Mouse (Mus musculus) embryonic facial prominence, embryonic 12.5 days (tissue): ENCODE results near the gene Syn3. TPM values are rescaled to one million over a fixed set of nuclear protein-coding genes. Genes with fewer than 3 reads are reported as not detected.

ENCODE experiments used
- ATAC-seq: fragments of 200-750 bp; cut with Nextera tagmentation; 2 replicates; pipeline ENCODE4 v1.8.0; 2017; ENCODE audit not compliant: insufficient number of reproducible peaks, insufficient read depth, low FRiP score, low TSS enrichment
- H3K27ac ChIP-seq: fragments of 300-500 bp; sonication (generic); 2 replicates; pipeline ENCODE4 v1.5.1; 2016; ENCODE audit warnings: mild to moderate bottlenecking
- H3K27me3 ChIP-seq: fragments of 300-500 bp; sonication (generic); 2 replicates; pipeline ENCODE4 v1.6.1; 2016; ENCODE audit warnings: mild to moderate bottlenecking, moderate library complexity
- H3K36me3 ChIP-seq: fragments of 300-500 bp; sonication (generic); 2 replicates; pipeline ENCODE4 v1.6.1; 2016; ENCODE audit warnings: mild to moderate bottlenecking
- H3K4me1 ChIP-seq: fragments of 300-500 bp; sonication (generic); 2 replicates; pipeline ENCODE4 v1.6.1; 2016
- H3K4me2 ChIP-seq: fragments of 300-500 bp; sonication (generic); replicated peaks from 2 replicates; pipeline ENCODE4 v1.6.1; 2016; ENCODE audit warnings: mild to moderate bottlenecking, moderate library complexity
- H3K4me3 ChIP-seq: fragments of 300-500 bp; sonication (generic); 2 replicates; pipeline ENCODE4 v1.5.1; 2016; ENCODE audit warnings: mild to moderate bottlenecking
- H3K9ac ChIP-seq: fragments of 300-500 bp; sonication (generic); 2 replicates; pipeline ENCODE4 v1.6.1; 2016; ENCODE audit warnings: mild to moderate bottlenecking, moderate library complexity
- H3K9me3 ChIP-seq: fragments of 300-500 bp; sonication (generic); 2 replicates; pipeline ENCODE4 v1.6.1; 2016; ENCODE audit warnings: mild to moderate bottlenecking, moderate library complexity
- WGBS: fragments of 180-500 bp; shearing (Covaris S2); methylation state at CpG from one replicate; pipeline ENCODE4 v1.1.7; 2016; 5-methylcytosine and 5-hydroxymethylcytosine counted together
- polyA plus RNA-seq: library from polyadenylated mRNA; unstranded; fragments of >200 nt; fragmentation: Nextera tagmentation; extraction: Ambion mirVana; gene quantifications from 2 replicates; pipeline ENCODE4 v1.2.1, GENCODE M21; 2016

The Syn3 gene
- polyA plus RNA-seq, 1 experiment from 2014 or later, result 4.0 TPM

GRCm38 (mm10) chr10:86176411-86176810 lies 322.3 kb downstream of the Syn3 start:
- no peak overlapping the region for H3K4me2 ChIP-seq
- no peaks in the 10 kb centered on the region for H3K36me3 ChIP-seq
- H3K27me3 ChIP-seq, result no peaks in the 10 kb centered on the region
- H3K9ac ChIP-seq, result no peak overlapping the region
- H3K4me1 ChIP-seq, result no peaks in the 10 kb centered on the region
- H3K4me3 ChIP-seq, result no peak overlapping the region
- H3K27ac ChIP-seq, result no peak overlapping the region
- ATAC-seq, result no peak
- H3K9me3 ChIP-seq, result no peaks in the 10 kb centered on the region
- 89% methylated on average over 2 of the region's 2 CpGs for WGBS

DNA sequence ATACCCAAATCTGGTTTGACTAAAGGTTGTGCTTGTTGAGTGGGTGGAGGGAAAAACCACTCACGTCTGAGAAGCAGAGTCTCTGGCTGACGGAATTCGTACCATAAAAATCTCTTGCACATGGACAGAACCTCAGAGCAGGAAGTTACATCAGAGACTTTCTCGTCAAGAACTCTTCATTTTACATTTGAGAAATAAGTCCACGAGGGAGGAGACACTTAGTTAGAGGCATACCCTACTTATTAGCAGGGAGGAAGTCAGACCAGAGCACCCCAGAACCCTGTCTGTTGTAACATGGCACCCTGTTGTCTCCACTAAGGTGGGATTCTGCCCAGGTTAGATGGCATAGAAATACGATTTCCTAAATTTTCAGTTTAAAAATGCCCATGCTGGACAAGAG lies 324.7 kb downstream of the Syn3 start:
- 77% methylated on average over 6 of the region's 6 CpGs for WGBS
- Histone ChIP-seq H3K4me3 (no peak overlapping the region), H3K4me1 (no peaks in the 10 kb centered on the region), H3K9me3 (no peaks in the 10 kb centered on the region), H3K36me3 (no peaks in the 10 kb centered on the region), H3K9ac (no peak overlapping the region), H3K27me3 (no peaks in the 10 kb centered on the region), H3K27ac (no peak overlapping the region), H3K4me2 (no peak overlapping the region)
- ATAC-seq, result no peak

DNA sequence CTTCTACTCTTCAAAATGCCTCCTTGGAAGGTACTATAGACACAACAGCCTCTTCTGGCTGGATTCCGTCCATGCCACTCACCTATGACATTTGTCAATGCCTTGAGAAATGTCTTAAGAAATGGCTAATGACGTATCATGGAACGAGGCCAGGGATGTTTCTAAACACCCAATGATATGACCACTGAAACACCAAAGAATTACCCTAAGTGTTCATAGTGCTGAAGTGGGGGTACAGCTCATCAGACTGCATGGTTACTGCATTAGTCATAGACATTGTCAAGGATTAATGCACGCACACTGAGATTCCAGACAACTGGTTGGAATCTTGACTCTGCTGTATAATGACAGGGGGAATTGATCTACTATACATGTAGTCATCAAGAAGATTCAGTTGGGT lies 325.4 kb downstream of the Syn3 start:
- WGBS, result 87% methylated on average over 4 of the region's 4 CpGs

DNA sequence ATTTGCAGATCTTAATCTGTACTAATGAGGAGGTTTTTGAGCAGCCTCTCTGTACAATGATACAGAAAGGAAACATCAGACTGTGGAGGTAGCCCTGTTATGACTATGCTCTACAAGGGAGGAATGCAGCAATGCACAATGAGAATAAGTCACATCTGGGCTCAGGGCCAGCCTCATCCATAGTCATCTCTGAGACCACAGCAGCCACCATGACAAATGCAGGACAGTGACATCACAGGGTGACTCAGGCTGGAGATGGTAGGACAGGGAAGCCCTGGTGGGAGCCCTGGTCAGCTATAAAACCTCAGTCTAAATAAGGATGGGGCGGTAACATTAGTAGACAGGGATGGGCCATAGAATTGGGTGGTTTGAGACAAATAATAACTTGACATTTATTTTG lies 327.4 kb downstream of the Syn3 start:
- H3K27me3 ChIP-seq, result no peaks in the 10 kb centered on the region
- H3K36me3 ChIP-seq, result no peaks in the 10 kb centered on the region
- H3K27ac ChIP-seq, result no peak overlapping the region
- H3K4me2 ChIP-seq, result no peak overlapping the region
- no peak overlapping the region for H3K4me3 ChIP-seq
- H3K9me3 ChIP-seq, result no peaks in the 10 kb centered on the region
- 0 out of 2 replicates have a peak, but pooled peaks cover 7% of the 10 kb centered on the region for H3K4me1 ChIP-seq
- H3K9ac ChIP-seq, result no peak overlapping the region
- no peak for ATAC-seq
- 86% methylated on average over 1 of the region's 1 CpGs for WGBS

More for the DNA sequence above, 325.4 kb downstream of the Syn3 start:
- ATAC-seq, result no peak
- Histone ChIP-seq H3K36me3 (no peaks in the 10 kb centered on the region), H3K4me1 (no peaks in the 10 kb centered on the region), H3K9ac (no peak overlapping the region), H3K27ac (no peak overlapping the region), H3K4me2 (no peak overlapping the region), H3K27me3 (no peaks in the 10 kb centered on the region), H3K9me3 (no peaks in the 10 kb centered on the region), H3K4me3 (no peak overlapping the region)

- H3K27ac ChIP-seq, result no peak overlapping the region
- H3K9me3 ChIP-seq, result no peaks in the 10 kb centered on the region
- no peaks in the 10 kb centered on the region for H3K27me3 ChIP-seq
- no peak overlapping the region for H3K4me2 ChIP-seq
- ATAC-seq, result no peak
- no peak overlapping the region for H3K4me3 ChIP-seq
- 0 out of 2 replicates have a peak, but pooled peaks cover 7% of the 10 kb centered on the region for H3K4me1 ChIP-seq
- no peak overlapping the region for H3K9ac ChIP-seq
- no peaks in the 10 kb centered on the region for H3K36me3 ChIP-seq
- WGBS, result 71% methylated on average over 2 of the region's 2 CpGs
These were observed 330.6 kb downstream of the Syn3 start for GRCm38 (mm10) chr10:86168084-86168483.

DNA sequence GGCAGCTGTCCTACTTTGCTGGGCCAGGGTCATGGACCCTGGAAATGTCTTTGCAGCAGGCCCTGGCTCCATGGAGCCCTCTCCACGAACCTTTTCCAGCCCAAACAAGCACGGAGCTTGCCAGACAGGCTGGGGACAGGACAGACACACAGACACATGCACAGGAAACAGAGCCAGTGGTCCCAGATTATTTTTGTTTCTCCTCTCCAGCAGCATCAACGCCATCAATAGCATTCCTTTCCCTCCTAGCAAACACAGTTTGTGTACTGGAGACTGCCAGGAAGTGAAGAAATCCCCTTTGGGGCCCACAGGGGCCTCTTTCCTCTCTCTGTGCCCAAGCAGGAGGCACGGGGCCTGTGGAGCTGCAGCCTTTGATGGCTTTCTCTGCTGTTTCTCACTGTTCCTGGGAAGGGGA lies 331.8 kb downstream of the Syn3 start:
- Histone ChIP-seq H3K36me3 (no peaks in the 10 kb centered on the region), H3K9ac (no peak overlapping the region), H3K4me1 (0 out of 2 replicates have a peak, but pooled peaks cover 7% of the 10 kb centered on the region), H3K27me3 (no peaks in the 10 kb centered on the region), H3K4me3 (no peak overlapping the region), H3K9me3 (no peaks in the 10 kb centered on the region), H3K4me2 (no peak overlapping the region), H3K27ac (peak overlapping the region; percentile 77)
- no peak for ATAC-seq
- WGBS, result 13% methylated on average over 4 of the region's 4 CpGs

- H3K27ac ChIP-seq, result no peak overlapping the region
- 0 out of 2 replicates have a peak, but pooled peaks cover 7% of the 10 kb centered on the region for H3K4me1 ChIP-seq
- ATAC-seq, result no peak
- no peak overlapping the region for H3K4me3 ChIP-seq
- H3K4me2 ChIP-seq, result no peak overlapping the region
- no peaks in the 10 kb centered on the region for H3K27me3 ChIP-seq
- H3K36me3 ChIP-seq, result no peaks in the 10 kb centered on the region
- 65% methylated on average over 3 of the region's 3 CpGs for WGBS
- no peak overlapping the region for H3K9ac ChIP-seq
- no peaks in the 10 kb centered on the region for H3K9me3 ChIP-seq
These were observed 334.6 kb downstream of the Syn3 start for GRCm38 (mm10) chr10:86164098-86164497.

DNA sequence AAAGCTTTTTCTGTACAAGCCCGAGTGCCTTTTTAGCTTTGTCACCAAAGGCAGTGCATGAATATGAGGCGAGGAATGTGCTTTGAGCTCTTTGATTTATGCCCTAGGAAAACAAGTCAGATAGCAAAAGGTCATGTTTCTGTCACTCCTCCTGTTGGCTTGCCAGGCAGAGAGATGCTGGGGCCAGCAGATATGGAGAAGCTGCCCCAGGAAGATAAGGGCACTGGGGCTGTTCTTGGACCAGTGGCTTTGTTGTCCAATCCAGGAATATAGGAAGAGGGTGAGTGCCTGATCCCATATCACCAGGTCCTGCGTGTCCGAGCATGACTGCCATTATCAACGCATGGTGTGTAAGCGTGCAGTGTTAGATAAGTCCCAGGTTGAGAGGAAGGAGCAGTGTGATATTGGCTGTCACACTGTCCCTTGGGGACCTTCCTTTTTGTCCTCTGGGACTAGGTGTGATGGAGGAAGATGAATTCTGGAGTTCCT lies 336.9 kb downstream of the Syn3 start:
- H3K4me2 ChIP-seq, result no peak overlapping the region
- no peaks in the 10 kb centered on the region for H3K9me3 ChIP-seq
- H3K9ac ChIP-seq, result no peak overlapping the region
- no peak overlapping the region for H3K27ac ChIP-seq
- no peak overlapping the region for H3K4me3 ChIP-seq
- H3K27me3 ChIP-seq, result no peaks in the 10 kb centered on the region
- H3K4me1 ChIP-seq, result peaks cover 8% of the 10 kb centered on the region; the same call in 1 of the 2 replicates
- ATAC-seq, result no peak
- H3K36me3 ChIP-seq, result no peaks in the 10 kb centered on the region
- 82% methylated on average over 6 of the region's 6 CpGs for whole genome bisulfite sequencing

GRCm38 (mm10) chr10:86158198-86158899 lies 340.3 kb downstream of the Syn3 start:
- ATAC-seq, result no peak
- no peak overlapping the region for H3K4me2 ChIP-seq
- peak overlapping the region; percentile 66; the same call in 1 of the 2 replicates for H3K27ac ChIP-seq
- no peak overlapping the region for H3K4me3 ChIP-seq
- no peaks in the 10 kb centered on the region for H3K36me3 ChIP-seq
- WGBS, result 57% methylated on average over 8 of the region's 8 CpGs
- H3K4me1 ChIP-seq, result peaks cover 4% of the 10 kb centered on the region; the same call in 1 of the 2 replicates
- H3K27me3 ChIP-seq, result no peaks in the 10 kb centered on the region
- H3K9ac ChIP-seq, result no peak overlapping the region
- H3K9me3 ChIP-seq, result no peaks in the 10 kb centered on the region

- H3K9ac ChIP-seq, result no peak overlapping the region
- H3K4me2 ChIP-seq, result no peak overlapping the region
- H3K4me3 ChIP-seq, result no peak overlapping the region
- WGBS, result 57% methylated on average over 3 of the region's 3 CpGs
- H3K27me3 ChIP-seq, result no peaks in the 10 kb centered on the region
- H3K4me1 ChIP-seq, result peaks cover 12% of the 10 kb centered on the region; the same call in 1 of the 2 replicates
- H3K36me3 ChIP-seq, result no peaks in the 10 kb centered on the region
- ATAC-seq, result no peak
- no peaks in the 10 kb centered on the region for H3K9me3 ChIP-seq
- H3K27ac ChIP-seq, result no peak overlapping the region
These were observed 343.4 kb downstream of the Syn3 start for GRCm38 (mm10) chr10:86155344-86155743.

DNA sequence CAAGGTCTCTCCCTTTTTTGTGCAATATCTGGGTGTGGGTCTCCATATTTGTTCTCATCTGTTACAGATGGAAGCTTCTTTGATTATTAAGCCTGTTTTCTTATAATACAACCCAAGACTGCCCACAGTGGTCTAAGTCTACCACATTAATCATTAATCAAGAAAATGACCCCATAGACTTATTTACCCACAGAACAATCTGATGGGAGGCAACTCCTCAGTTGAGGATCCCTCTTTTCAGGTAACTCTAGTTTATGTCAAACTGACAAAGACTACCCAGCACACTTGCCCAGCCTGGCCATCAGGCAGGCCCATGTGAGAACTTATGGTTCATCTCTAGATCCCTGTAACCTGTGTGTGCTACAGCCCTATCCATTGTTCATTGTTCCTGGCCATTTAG lies 345.5 kb downstream of the Syn3 start:
- no peaks in the 10 kb centered on the region for H3K9me3 ChIP-seq
- no peak for ATAC-seq
- no peak overlapping the region for H3K4me3 ChIP-seq
- H3K27ac ChIP-seq, result no peak overlapping the region
- no peaks in the 10 kb centered on the region for H3K27me3 ChIP-seq
- H3K36me3 ChIP-seq, result no peaks in the 10 kb centered on the region
- peaks cover 7% of the 10 kb centered on the region; the same call in 1 of the 2 replicates for H3K4me1 ChIP-seq
- no peak overlapping the region for H3K4me2 ChIP-seq
- no peak overlapping the region for H3K9ac ChIP-seq

DNA sequence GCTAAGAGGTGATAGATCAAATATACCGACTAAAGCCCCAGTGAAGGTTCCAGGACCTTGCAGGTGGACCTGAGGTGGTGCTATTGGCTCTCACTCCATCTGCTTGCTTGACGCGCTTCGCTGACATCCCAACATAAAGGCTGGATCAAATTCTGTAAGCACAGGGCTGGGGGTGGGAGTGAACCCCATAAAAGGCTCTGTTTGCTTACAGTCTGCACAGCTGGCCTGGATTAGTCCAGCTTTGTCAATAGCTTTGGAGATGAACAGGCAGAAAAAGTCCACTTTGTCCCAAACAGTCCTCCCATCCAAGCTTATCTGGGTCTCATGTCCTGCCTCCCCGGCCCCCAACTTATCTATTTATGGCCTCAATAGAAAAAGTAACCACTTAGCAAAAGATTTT lies 347.3 kb downstream of the Syn3 start:
- Histone ChIP-seq H3K4me1 (peaks cover 7% of the 10 kb centered on the region; the same call in 1 of the 2 replicates), H3K9me3 (no peaks in the 10 kb centered on the region), H3K27ac (0 out of 2 replicates have a peak overlapping the region, but pooled peaks have one; percentile 23), H3K36me3 (no peaks in the 10 kb centered on the region), H3K27me3 (no peaks in the 10 kb centered on the region), H3K4me3 (no peak overlapping the region), H3K9ac (no peak overlapping the region), H3K4me2 (no peak overlapping the region)
- WGBS, result 55% methylated on average over 5 of the region's 5 CpGs
- no peak for ATAC-seq
